Mouse (Mus musculus) stomach, embryonic 14.5 days (tissue): ENCODE measurements at regions not wholly inside any gene's neighbourhood (a gene's known extent, or its start where the extent isn't known, plus 50 kb on each side); places are given as distances from the start of the nearest gene placed in this dataset.

Source experiments
- ATAC-seq: fragments of 200-750 bp; cut with Nextera tagmentation; 2 replicates; pipeline ENCODE4 v1.8.0; 2017; ENCODE audit warnings: low read depth, moderate TSS enrichment; ENCODE audit not compliant: insufficient number of reproducible peaks, insufficient read depth, low FRiP score
- H3K27ac ChIP-seq: fragments of 300-500 bp; sonication (generic); 2 replicates; pipeline ENCODE4 v1.5.1; 2014; ENCODE audit warnings: mild to moderate bottlenecking, low read length, moderate library complexity, mixed read lengths
- H3K27me3 ChIP-seq: fragments of 300-500 bp; sonication (generic); 2 replicates; pipeline ENCODE4 v1.6.1; 2014; ENCODE audit warnings: low read length, control low read depth, mixed read lengths; ENCODE audit not compliant: control insufficient read depth, insufficient read depth
- H3K36me3 ChIP-seq: fragments of 300-500 bp; sonication (generic); 2 replicates; pipeline ENCODE4 v1.6.1; 2014; ENCODE audit warnings: mild to moderate bottlenecking, control low read depth, low read length, moderate library complexity, mixed read lengths; ENCODE audit not compliant: control insufficient read depth, insufficient read depth
- H3K4me1 ChIP-seq: fragments of 300-500 bp; sonication (generic); 2 replicates; pipeline ENCODE4 v1.6.1; 2014; ENCODE audit warnings: low read length, control low read depth, mixed read lengths; ENCODE audit not compliant: control insufficient read depth, insufficient read depth
- H3K4me2 ChIP-seq: fragments of 300-500 bp; sonication (generic); replicated peaks from 2 replicates; pipeline ENCODE4 v1.6.1; 2014; ENCODE audit warnings: low read depth, low read length, control low read depth
- H3K4me3 ChIP-seq: fragments of 300-500 bp; sonication (generic); 2 replicates; pipeline ENCODE4 v1.5.1; 2014; ENCODE audit warnings: low read depth, low read length, control low read depth
- H3K9ac ChIP-seq: fragments of 300-500 bp; sonication (generic); replicated peaks from 2 replicates; pipeline ENCODE4 v1.6.1; 2014; ENCODE audit warnings: low read depth, mild to moderate bottlenecking, control low read depth, low read length, moderate library complexity, mixed read lengths
- H3K9me3 ChIP-seq: fragments of 300-500 bp; sonication (generic); 2 replicates; pipeline ENCODE4 v1.6.1; 2016; ENCODE audit warnings: low read depth, low read length, control low read depth; ENCODE audit not compliant: control insufficient read depth
- WGBS: fragments of 180-500 bp; shearing (Covaris S2); extraction: QIAGEN DNeasy Blood & Tissue Kit; methylation state at CpG from one replicate; pipeline ENCODE4 v1.1.7; 2014; 5-methylcytosine and 5-hydroxymethylcytosine counted together

DNA sequence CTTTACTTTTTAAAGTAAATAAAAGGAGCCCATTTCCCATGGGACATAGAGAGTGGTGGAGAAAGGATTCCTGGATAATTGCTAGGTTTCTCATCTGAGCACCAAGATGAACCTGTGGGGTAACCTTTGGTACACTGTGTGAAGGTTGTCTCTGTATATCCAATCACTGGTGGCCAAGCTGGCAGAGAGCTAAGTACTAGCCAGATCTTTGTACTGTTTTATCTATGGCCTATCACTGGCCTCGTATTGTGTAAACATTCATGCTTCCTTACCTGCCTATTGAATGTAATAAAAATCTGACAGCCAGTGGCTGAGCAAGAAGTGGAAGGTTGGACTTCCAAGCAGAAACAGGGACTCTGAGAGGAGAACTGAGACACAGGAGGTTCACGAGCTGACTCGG, 55.3 kb upstream of the Arid2 start:
- no peaks in the 10 kb centered on the region for H3K9me3 ChIP-seq
- 79% methylated on average over 3 of the region's 3 CpGs for WGBS
- no peak overlapping the region for H3K4me3 ChIP-seq
- H3K27me3 ChIP-seq = no peaks in the 10 kb centered on the region
- H3K9ac ChIP-seq = no peak overlapping the region
- no peaks in the 10 kb centered on the region for H3K4me1 ChIP-seq
- H3K4me2 ChIP-seq = no peak overlapping the region
- no peak overlapping the region for H3K27ac ChIP-seq
- no peak for ATAC-seq
- no peaks in the 10 kb centered on the region for H3K36me3 ChIP-seq

DNA sequence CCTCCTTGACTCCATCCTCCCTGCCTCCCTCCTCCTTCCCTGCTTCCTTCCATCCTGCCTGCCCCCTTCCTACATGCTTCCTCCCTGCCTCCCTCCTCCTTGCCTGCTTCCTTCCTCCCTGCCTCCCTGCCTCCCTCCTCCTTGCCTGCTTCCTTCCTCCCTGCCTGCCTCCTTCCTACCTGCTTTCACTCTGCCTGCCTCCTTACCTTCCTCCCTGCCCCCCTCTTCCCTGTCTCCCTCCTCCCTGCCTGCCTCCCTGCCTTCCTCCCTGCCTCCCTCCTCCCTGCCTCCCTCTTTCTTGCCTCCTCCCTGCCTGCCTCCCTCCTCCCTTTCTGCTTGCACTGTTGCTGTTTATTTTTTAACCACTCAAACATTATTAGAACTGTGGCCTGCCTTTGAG, 54.2 kb upstream of the Arid2 start:
- H3K27ac ChIP-seq = no peak overlapping the region
- no peaks in the 10 kb centered on the region for H3K36me3 ChIP-seq
- H3K9me3 ChIP-seq = no peaks in the 10 kb centered on the region
- H3K4me1 ChIP-seq = no peaks in the 10 kb centered on the region
- no peaks in the 10 kb centered on the region for H3K27me3 ChIP-seq
- H3K4me3 ChIP-seq = no peak overlapping the region
- H3K9ac ChIP-seq = no peak overlapping the region
- no peak for ATAC-seq
- no peak overlapping the region for H3K4me2 ChIP-seq

DNA sequence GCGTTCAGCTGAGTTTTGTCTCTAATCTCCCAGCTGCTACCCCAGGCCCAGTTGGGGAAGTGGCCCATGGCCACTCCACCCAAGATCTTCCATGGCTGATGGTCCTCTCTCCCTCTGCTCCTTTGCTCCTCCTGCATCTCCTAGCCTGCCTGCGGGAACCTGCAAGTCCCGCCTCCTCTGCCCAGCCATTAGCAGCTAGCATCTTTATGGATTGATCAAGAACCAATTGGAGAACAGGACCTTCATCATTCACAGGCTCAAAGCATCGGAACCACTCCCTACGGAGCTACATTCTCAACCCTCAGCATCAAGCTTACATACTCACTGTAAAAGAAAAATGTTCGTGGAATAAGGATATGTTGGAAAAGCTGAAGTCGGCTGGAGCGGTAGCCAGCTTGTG, 52.5 kb upstream of the Arid2 start:
- WGBS = 62% methylated on average over 8 of the region's 8 CpGs
- H3K36me3 ChIP-seq = no peaks in the 10 kb centered on the region
- H3K4me1 ChIP-seq = no peaks in the 10 kb centered on the region
- no peak for ATAC-seq
- H3K4me2 ChIP-seq = no peak overlapping the region
- no peak overlapping the region for H3K4me3 ChIP-seq
- H3K27me3 ChIP-seq = no peaks in the 10 kb centered on the region
- H3K9me3 ChIP-seq = no peaks in the 10 kb centered on the region
- no peak overlapping the region for H3K27ac ChIP-seq
- H3K9ac ChIP-seq = no peak overlapping the region
